Mouse (Mus musculus) ES-E14 (cell line): Measurements from ENCODE around the gene Iba57. TPM values are rescaled to one million over a fixed set of nuclear protein-coding genes. Genes with fewer than 3 reads are reported as not detected.

Experiments
- DNase-seq: peaks from one replicate; pipeline ENCODE4 v3.0.0-alpha.2; 2013; ENCODE audit warnings: low read depth, low spot score
- H3K27ac ChIP-seq: 2 replicates; pipeline ENCODE4 v1.5.1; 2012; ENCODE audit warnings: low read depth, mild to moderate bottlenecking, low read length, moderate library complexity, mixed read lengths; ENCODE audit not compliant: poor library complexity, insufficient read depth, severe bottlenecking
- H3K36me3 ChIP-seq: 2 replicates; pipeline ENCODE4 v1.6.1; 2012; ENCODE audit warnings: mild to moderate bottlenecking, low read length, moderate library complexity, mixed read lengths; ENCODE audit not compliant: control insufficient read depth, poor library complexity, insufficient read depth, severe bottlenecking
- H3K4me1 ChIP-seq, 2 experiments: fragments of 150-350 bp in 1 of 2; sonication (generic) in 1 of 2; 2 replicates each; pipeline ENCODE4 v1.6.1; 2012; ENCODE audit warnings: low read length in 2 of 2, mild to moderate bottlenecking in 1 of 2, mixed read lengths in 1 of 2; ENCODE audit not compliant: control insufficient read depth in 2 of 2, insufficient read depth in 2 of 2, poor library complexity in 1 of 2
- H3K4me3 ChIP-seq, 2 experiments: fragments of 150-350 bp in 1 of 2; sonication (generic) in 1 of 2; 2 replicates each; pipeline ENCODE4 v1.5.1; 2012; ENCODE audit warnings: low read length in 2 of 2, low read depth in 1 of 2, mild to moderate bottlenecking in 1 of 2, mixed read lengths in 1 of 2; ENCODE audit not compliant: insufficient read depth in 1 of 2, poor library complexity in 1 of 2, severe bottlenecking in 1 of 2
- H3K9ac ChIP-seq: 2 replicates; pipeline ENCODE4 v1.6.1; 2012; ENCODE audit warnings: low read depth, mild to moderate bottlenecking, low read length, mixed read lengths; ENCODE audit not compliant: poor library complexity, insufficient read depth, severe bottlenecking
- H3K9me3 ChIP-seq: fragments of 150-350 bp; sonication (generic); 2 replicates; pipeline ENCODE4 v1.6.1; 2012; ENCODE audit warnings: low read depth, mild to moderate bottlenecking, low read length; ENCODE audit not compliant: control insufficient read depth, insufficient read depth
- CHD2 ChIP-seq: IDR thresholded peaks from 2 replicates; pipeline ENCODE4 v1.6.1; 2014; ENCODE audit warnings: mild to moderate bottlenecking, low read depth, low read length, inconsistent platforms
- HCFC1 ChIP-seq: IDR thresholded peaks from 2 replicates; pipeline ENCODE4 v1.6.1; 2012; ENCODE audit warnings: low read length, inconsistent platforms, borderline replicate concordance; ENCODE audit not compliant: insufficient read depth
- MAFK ChIP-seq: IDR thresholded peaks from 2 replicates; pipeline ENCODE4 v1.6.1; 2014; ENCODE audit warnings: mild to moderate bottlenecking, low read depth, low read length, inconsistent platforms; ENCODE audit not compliant: insufficient read depth
- ZC3H11A ChIP-seq: IDR thresholded peaks from 2 replicates; pipeline ENCODE4 v1.6.1; 2012; ENCODE audit warnings: low read depth, mild to moderate bottlenecking, inconsistent platforms, low read length, borderline replicate concordance
- ZNF384 ChIP-seq: IDR thresholded peaks from 2 replicates; pipeline ENCODE4 v1.6.1; 2012; ENCODE audit warnings: low read depth, low read length, inconsistent platforms
- in situ Hi-C, 2 experiments: fragments of 600-800 bp; cut with MboI; formaldehyde crosslinking; loops; one replicate each; pipeline ENCODE4 v1.15.1; 2025; ENCODE audit warnings: low sequenced_read_pairs in 2 of 2, inconsistent platforms in 1 of 2; ENCODE audit not compliant: unreplicated experiment in 2 of 2
- total RNA-seq: library from RNA; depleted of rRNA; stranded (reverse); fragments of 300-350 nt; gene quantifications from 2 replicates; pipeline ENCODE4 v1.2.3, GENCODE M21; 2012; rRNA removed

Gene Iba57
- total RNA-seq, 1 experiment: 4.7 TPM

DNA sequence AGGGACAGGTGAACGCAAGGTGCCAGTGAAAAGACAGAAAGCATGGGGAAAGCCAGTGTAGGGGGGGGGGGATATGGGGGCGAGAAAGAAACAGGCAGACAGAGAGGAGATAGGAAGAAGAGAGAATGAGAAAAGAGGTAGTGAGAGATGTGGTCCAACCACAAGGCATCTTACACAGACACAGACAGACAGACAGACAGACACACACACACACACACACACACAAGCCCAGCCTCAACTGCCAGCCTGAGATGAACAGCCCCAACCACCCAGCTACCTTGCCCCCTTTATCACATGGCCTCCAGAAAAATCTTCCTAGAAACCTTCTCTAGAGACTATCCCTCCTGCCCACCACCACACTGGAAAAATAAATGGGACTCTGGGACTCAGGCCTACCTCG, 31.5 kb downstream of the Iba57 start:
- no peaks in the 10 kb centered on the region for H3K36me3 ChIP-seq
- H3K27ac ChIP-seq: no peak overlapping the region
- no peak overlapping the region for H3K9ac ChIP-seq
- no peak overlapping the region for H3K4me3 ChIP-seq
- H3K9me3 ChIP-seq: no peaks in the 10 kb centered on the region
- DNase-seq: no peak
- in situ Hi-C loops: no loop called here
- no peak for TF ChIP-seq HCFC1
- no peak for TF ChIP-seq CHD2
- TF ChIP-seq MAFK: no peak
- no peak for TF ChIP-seq ZNF384
- no peak for TF ChIP-seq ZC3H11A
- peaks cover 0 to 6% of the 10 kb centered on the region in 2 experiments; a peak in 1 of 4 replicates for H3K4me1 ChIP-seq

DNA sequence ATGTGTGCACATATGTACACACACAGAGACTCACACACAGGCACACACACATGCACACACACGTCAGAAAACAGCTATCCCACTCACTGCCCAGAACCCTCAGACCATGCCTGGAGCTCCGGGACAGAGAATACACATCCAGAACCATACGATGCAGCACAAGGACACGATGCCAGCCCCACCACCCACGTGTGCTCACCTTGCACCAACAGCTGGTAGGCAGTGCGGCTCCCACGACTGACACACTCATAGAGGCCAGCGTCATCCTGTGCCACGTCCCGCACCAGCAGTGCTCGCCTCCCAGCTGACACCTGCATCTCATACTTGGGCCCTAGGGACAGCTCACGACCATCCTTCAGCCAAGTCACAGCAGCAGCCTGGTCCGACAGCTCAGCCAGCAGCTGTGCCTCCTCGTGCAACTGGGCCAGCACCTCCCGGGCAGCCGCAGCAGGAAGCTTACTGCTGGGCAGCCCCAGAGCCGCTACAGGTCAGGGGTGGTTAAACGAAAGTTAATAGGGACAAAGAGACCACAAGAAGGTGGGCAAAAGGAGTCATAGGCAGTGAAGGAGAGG, 32.1 kb downstream of the Iba57 start:
- TF ChIP-seq ZNF384 (no peak), CHD2 (no peak), ZC3H11A (no peak), MAFK (no peak), HCFC1 (no peak)
- no peak overlapping the region; a peak in 2 of 4 replicates for H3K4me3 ChIP-seq
- no peaks in the 10 kb centered on the region for H3K9me3 ChIP-seq
- no peak overlapping the region for H3K9ac ChIP-seq
- no peaks in the 10 kb centered on the region for H3K36me3 ChIP-seq
- in situ Hi-C loops: no loop called here
- no peak for DNase-seq
- peaks cover 0 to 6% of the 10 kb centered on the region in 2 experiments; a peak in 1 of 4 replicates for H3K4me1 ChIP-seq
- no peak overlapping the region for H3K27ac ChIP-seq

DNA sequence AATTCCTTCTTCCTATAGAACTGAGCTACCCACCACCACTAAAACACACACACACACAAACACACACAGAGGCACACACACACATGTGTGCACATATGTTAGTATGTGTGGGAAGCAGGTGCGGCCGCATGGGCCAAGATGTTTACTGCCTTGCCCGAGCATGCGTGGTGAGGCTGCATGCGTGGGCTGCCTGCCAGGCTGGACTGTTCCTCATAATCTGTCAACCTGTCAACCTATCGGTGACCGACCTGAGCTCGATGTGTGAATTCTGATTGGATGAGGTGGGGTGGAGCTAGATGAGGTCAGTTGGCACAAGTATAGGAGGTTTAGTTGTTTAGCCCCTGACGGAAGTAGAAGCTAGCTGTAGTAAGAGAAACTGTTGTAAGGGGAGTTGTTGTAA, 32.8 kb downstream of the Iba57 start:
- Histone ChIP-seq H3K27ac (no peak overlapping the region), H3K9me3 (no peaks in the 10 kb centered on the region), H3K4me3 (no peak overlapping the region), H3K36me3 (no peaks in the 10 kb centered on the region), H3K4me1 (peaks cover 0 to 6% of the 10 kb centered on the region in 2 experiments; a peak in 1 of 4 replicates), H3K9ac (no peak overlapping the region)
- no peak for TF ChIP-seq HCFC1
- TF ChIP-seq MAFK: no peak
- no peak for TF ChIP-seq ZC3H11A
- TF ChIP-seq CHD2: no peak
- no peak for TF ChIP-seq ZNF384
- no peak for DNase-seq
- in situ Hi-C loops: no loop called here

DNA sequence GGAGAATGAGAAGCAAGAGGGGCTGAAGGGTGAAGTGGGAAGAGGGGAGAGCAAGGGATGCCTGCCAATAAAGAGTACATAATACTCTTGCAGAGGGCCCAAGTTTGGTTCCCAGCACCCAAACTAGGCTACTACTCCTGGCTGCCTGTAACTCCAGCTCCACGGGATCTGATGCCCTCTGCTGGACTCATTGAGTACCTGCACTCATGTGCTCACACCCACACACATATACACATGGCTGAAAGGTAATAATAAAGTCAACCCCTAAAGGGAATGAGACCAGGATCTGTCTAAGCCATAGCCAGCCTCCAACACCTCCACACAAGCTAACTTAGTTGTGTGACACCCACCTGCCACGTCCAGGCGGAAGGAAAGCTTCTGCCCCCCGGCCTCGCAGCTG, 57.6 kb downstream of the Iba57 start:
- Histone ChIP-seq H3K9me3 (no peaks in the 10 kb centered on the region), H3K36me3 (no peaks in the 10 kb centered on the region), H3K4me1 (no peaks in the 10 kb centered on the region), H3K27ac (no peak overlapping the region), H3K9ac (no peak overlapping the region), H3K4me3 (no peak overlapping the region)
- DNase-seq: peak; percentile 20
- in situ Hi-C loops: no loop called here
- no peak for TF ChIP-seq MAFK
- no peak for TF ChIP-seq ZC3H11A
- TF ChIP-seq HCFC1: no peak
- no peak for TF ChIP-seq CHD2
- TF ChIP-seq ZNF384: no peak

Other genes starting within 250 kb of the Iba57 start
- not detected in 2 replicates for gene Btnl10, start 245.8 kb downstream of the Iba57 start, total RNA-seq
- gene Rnf187, start 224.8 kb downstream of the Iba57 start, total RNA-seq: 104 and 115 TPM in 2 replicates
- 109 and 141 TPM in 2 replicates for gene Hist3h2ba, start 214.8 kb downstream of the Iba57 start, total RNA-seq
- gene Hist3h2a, start 209.1 kb downstream of the Iba57 start, total RNA-seq: 161 and 194 TPM in 2 replicates
- gene Trim17, start 209.1 kb downstream of the Iba57 start, total RNA-seq: 0.40 and 0.74 TPM in 2 replicates
- gene Trim11, start 185.6 kb downstream of the Iba57 start, total RNA-seq: 29.6 and 47.4 TPM in 2 replicates
- gene Obscn, start 27.3 kb downstream of the Iba57 start, total RNA-seq: 0.36 and 0.58 TPM in 2 replicates
- 0.26 TPM in 1 of 2 replicates, not detected in the other for gene Gjc2, start 19.5 kb upstream of the Iba57 start, total RNA-seq
- 188 and 238 TPM in 2 replicates for gene Guk1, start 28.5 kb upstream of the Iba57 start, total RNA-seq
- gene Mrpl55, start 38.7 kb upstream of the Iba57 start, total RNA-seq: 66.4 TPM in 2 replicates
- gene 2310033P09Rik, start 44.6 kb upstream of the Iba57 start, total RNA-seq: 14.4 and 15.5 TPM in 2 replicates
- 277 and 347 TPM in 2 replicates for gene Arf1, start 64.5 kb upstream of the Iba57 start, total RNA-seq
- 0.85 and 1.8 TPM in 2 replicates for gene Wnt3a, start 127.0 kb upstream of the Iba57 start, total RNA-seq
- gene Wnt9a, start 143.2 kb upstream of the Iba57 start, total RNA-seq: 3.0 and 5.8 TPM in 2 replicates
- 0.53 and 1.5 TPM in 2 replicates for gene Prss38, start 211.9 kb upstream of the Iba57 start, total RNA-seq